ENCODE assay signal across 7 mouse cellular contexts in genomic region chr11:120457370-120457769, GRCm38 (mm10). TPM values are rescaled to one million over a fixed set of nuclear protein-coding genes. Genes with fewer than 3 reads are reported as not detected.
A peak's percentile ranks its signal among the peaks of the same experiment; 100 is the strongest.
DNase-seq lines count a peak whose midpoint lies in the region; ATAC-seq and TF ChIP-seq lines count a peak whose summit lies in the region.

No protein-coding gene starts in this region.

- H3K4me3 ChIP-seq in thymus, adult 2 months (ENCODE audit: control insufficient read depth, insufficient read depth, low read length), result peak overlapping the region; percentile 74
- peak overlapping the region; percentile 88 for H3K4me3 ChIP-seq in forebrain, embryonic 15.5 days
- H3K4me3 ChIP-seq in liver, embryonic 15.5 days (replicated peaks), result peak overlapping the region; percentile 84

- DNase-seq in thymus, adult 2 months, result no peak
- DNase-seq in thymus, postnatal 25 days, result no peak
- no peak for DNase-seq in frontal cortex, postnatal 14 days (ENCODE audit: low spot score in 2 of 2)
- DNase-seq in ovary, adult 18-20 months (ENCODE audit: low spot score), result no peak

- no peaks in the 10 kb centered on the region for H3K36me3 ChIP-seq in thymus, adult 2 months (ENCODE audit: control insufficient read depth, insufficient read depth, low read length)
- H3K36me3 ChIP-seq in forebrain, embryonic 15.5 days, result peaks cover 24% of the 10 kb centered on the region
- H3K36me3 ChIP-seq in liver, embryonic 15.5 days (replicated peaks), result peaks cover 29% of the 10 kb centered on the region

- peak overlapping the region; percentile 83 for H3K4me2 ChIP-seq in forebrain, embryonic 15.5 days (replicated peaks)
- H3K4me2 ChIP-seq in liver, embryonic 15.5 days, result peak overlapping the region; percentile 92

- H3K27ac ChIP-seq in thymus, adult 2 months (ENCODE audit: control insufficient read depth, insufficient read depth, low read length), result no peak overlapping the region
- peak overlapping the region; percentile 75 for H3K27ac ChIP-seq in forebrain, embryonic 15.5 days (replicated peaks)
- peak overlapping the region; percentile 80 for H3K27ac ChIP-seq in liver, embryonic 15.5 days (replicated peaks)

- peak overlapping the region; percentile 95 for H3K9ac ChIP-seq in forebrain, embryonic 15.5 days (replicated peaks)
- peak overlapping the region; percentile 83 for H3K9ac ChIP-seq in liver, embryonic 15.5 days

- peaks cover 18% of the 10 kb centered on the region for H3K4me1 ChIP-seq in thymus, adult 2 months (replicated peaks; ENCODE audit: control insufficient read depth, insufficient read depth, low read length)
- H3K4me1 ChIP-seq in forebrain, embryonic 15.5 days, result peaks cover 18% of the 10 kb centered on the region
- peaks cover 62% of the 10 kb centered on the region for H3K4me1 ChIP-seq in liver, embryonic 15.5 days (replicated peaks)

- no peak for TF ChIP-seq CTCF in thymus, adult 2 months (IDR thresholded peaks at IDR 0.05; ENCODE audit: borderline replicate concordance, control insufficient read depth, extremely low read depth, insufficient read depth, low read length, poor library complexity)

- no peak; the same call in 1 of the 2 replicates for ATAC-seq in forebrain, embryonic 15.5 days (replicated peaks)
- ATAC-seq in liver, embryonic 15.5 days (ENCODE audit: insufficient read depth), result peak; percentile 47
- no peak for ATAC-seq in inflammation-experienced regulatory T-cells, adult 6 months

- 9% methylated on average over 14 of the region's 14 CpGs for WGBS in thymus, adult 2 months
- WGBS in forebrain, embryonic 15.5 days, result 30% methylated on average over 14 of the region's 14 CpGs
- WGBS in liver, embryonic 15.5 days (ENCODE audit: insufficient replicate concordance), result 3% methylated on average over 14 of the region's 14 CpGs

- no peak for TF ChIP-seq POLR2A in thymus, adult 2 months (IDR thresholded peaks at IDR 0.05; ENCODE audit: control insufficient read depth, extremely low read depth, insufficient read depth, low read length, poor library complexity)

- H3K27me3 ChIP-seq in thymus, adult 2 months (ENCODE audit: control insufficient read depth, insufficient read depth, low read length), result no peaks in the 10 kb centered on the region
- no peaks in the 10 kb centered on the region for H3K27me3 ChIP-seq in forebrain, embryonic 15.5 days
- no peaks in the 10 kb centered on the region for H3K27me3 ChIP-seq in liver, embryonic 15.5 days

- H3K9me3 ChIP-seq in forebrain, embryonic 15.5 days, result no peaks in the 10 kb centered on the region
- H3K9me3 ChIP-seq in liver, embryonic 15.5 days (replicated peaks), result no peaks in the 10 kb centered on the region

RNA-seq across cellular contexts. Expression of gene Oxld1, which starts 0.5 kb away (rescaled TPM):
- 15.5 and 17.3 TPM in 2 replicates for polyA plus RNA-seq in thymus, adult 2 months (2012; rRNA removed)
- 11.1 and 12.0 TPM in 2 replicates for polyA plus RNA-seq in forebrain, embryonic 15.5 days (2015; fragmentation: Nextera tagmentation; extraction: Ambion mirVana)
- 6.8 and 7.1 TPM in 2 replicates for polyA plus RNA-seq in liver, embryonic 15.5 days (2015; fragmentation: Nextera tagmentation; extraction: Ambion mirVana)
- 1 to 10 TPM; 4.8 to 6.8 (median 5.1) TPM for polyA plus RNA-seq in inflammation-experienced regulatory T-cells, adult 6 months (2017; shearing (Covaris generic))

RNA-seq across cellular contexts. Expression of gene Ccdc137, which starts 0.5 kb away (rescaled TPM):
- 25.6 and 30.1 TPM in 2 replicates for polyA plus RNA-seq in thymus, adult 2 months (2012; rRNA removed)
- 25.2 and 29.9 TPM in 2 replicates for polyA plus RNA-seq in forebrain, embryonic 15.5 days (2015; fragmentation: Nextera tagmentation; extraction: Ambion mirVana)
- polyA plus RNA-seq in liver, embryonic 15.5 days (2015; fragmentation: Nextera tagmentation; extraction: Ambion mirVana), result 13.0 and 14.2 TPM in 2 replicates
- 10 to 100 TPM; 17.8 to 26.0 (median 17.9) TPM for polyA plus RNA-seq in inflammation-experienced regulatory T-cells, adult 6 months (2017; shearing (Covaris generic))

RNA-seq across cellular contexts. Expression of gene Pde6g, which starts 4.1 kb away (rescaled TPM):
- 0.55 and 0.64 TPM in 2 replicates for polyA plus RNA-seq in thymus, adult 2 months (2012; rRNA removed)
- polyA plus RNA-seq in forebrain, embryonic 15.5 days (2015; fragmentation: Nextera tagmentation; extraction: Ambion mirVana), result 0.18 TPM in 1 of 2 replicates, not detected in the other
- polyA plus RNA-seq in liver, embryonic 15.5 days (2015; fragmentation: Nextera tagmentation; extraction: Ambion mirVana), result 0.17 TPM in 1 of 2 replicates, not detected in the other
- under 1 TPM in 2 of 3 experiments, not detected in 1; 0.15 to 0.56 TPM for polyA plus RNA-seq in inflammation-experienced regulatory T-cells, adult 6 months (2017; shearing (Covaris generic))

RNA-seq across cellular contexts. Expression of gene Arl16, which starts 10.0 kb away (rescaled TPM):
- 25.9 and 28.4 TPM in 2 replicates for polyA plus RNA-seq in thymus, adult 2 months (2012; rRNA removed)
- 49.1 and 50.8 TPM in 2 replicates for polyA plus RNA-seq in forebrain, embryonic 15.5 days (2015; fragmentation: Nextera tagmentation; extraction: Ambion mirVana)
- polyA plus RNA-seq in liver, embryonic 15.5 days (2015; fragmentation: Nextera tagmentation; extraction: Ambion mirVana), result 13.7 and 14.0 TPM in 2 replicates
- polyA plus RNA-seq in inflammation-experienced regulatory T-cells, adult 6 months (2017; shearing (Covaris generic)), result 10 to 100 TPM; 28.8 to 39.7 (median 33.1) TPM

RNA-seq across cellular contexts. Expression of gene Tspan10, which starts 14.9 kb away (rescaled TPM):
- polyA plus RNA-seq in thymus, adult 2 months (2012; rRNA removed), result 16.8 and 24.0 TPM in 2 replicates
- polyA plus RNA-seq in forebrain, embryonic 15.5 days (2015; fragmentation: Nextera tagmentation; extraction: Ambion mirVana), result not detected in 2 replicates
- not detected in 2 replicates for polyA plus RNA-seq in liver, embryonic 15.5 days (2015; fragmentation: Nextera tagmentation; extraction: Ambion mirVana)
- under 1 TPM in 1 of 3 experiments, not detected in 2; 0.28 TPM for polyA plus RNA-seq in inflammation-experienced regulatory T-cells, adult 6 months (2017; shearing (Covaris generic))
